Mouse (Mus musculus): ENCODE data around the gene Rnase9.
"Not testable (repeated sequence)": the region's sequence is repeated elsewhere in the genome, so short reads cannot be mapped to it uniquely, and the experiment has no call there.

Gene Rnase9

DNA sequence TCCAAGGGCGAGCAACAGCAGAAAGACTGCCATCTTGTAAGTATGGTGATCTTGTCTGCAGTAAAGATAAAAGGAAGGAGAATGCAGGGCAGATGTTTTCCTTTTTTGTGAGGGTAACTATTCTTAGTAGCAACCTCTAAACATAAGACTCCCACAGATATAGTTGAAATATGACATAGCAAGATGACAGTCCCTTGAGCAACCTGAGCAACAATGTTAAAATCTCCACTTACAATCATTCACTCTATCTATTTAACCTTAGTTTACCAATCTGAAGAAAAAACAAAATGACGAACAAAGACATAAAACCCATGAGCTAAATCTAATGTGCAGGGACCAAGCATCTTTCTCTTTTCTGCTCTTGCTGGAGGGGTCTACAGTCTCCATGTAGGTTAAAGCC lies 8.4 kb upstream of the Rnase9 start, which contains the start of gene Rnase11:
Rnase11 (minus strand) TSS at position 101 of the 400 bp plus-strand sequence.
- DNase-seq (ENCODE audit: low read depth, low spot score): no peak

DNA sequence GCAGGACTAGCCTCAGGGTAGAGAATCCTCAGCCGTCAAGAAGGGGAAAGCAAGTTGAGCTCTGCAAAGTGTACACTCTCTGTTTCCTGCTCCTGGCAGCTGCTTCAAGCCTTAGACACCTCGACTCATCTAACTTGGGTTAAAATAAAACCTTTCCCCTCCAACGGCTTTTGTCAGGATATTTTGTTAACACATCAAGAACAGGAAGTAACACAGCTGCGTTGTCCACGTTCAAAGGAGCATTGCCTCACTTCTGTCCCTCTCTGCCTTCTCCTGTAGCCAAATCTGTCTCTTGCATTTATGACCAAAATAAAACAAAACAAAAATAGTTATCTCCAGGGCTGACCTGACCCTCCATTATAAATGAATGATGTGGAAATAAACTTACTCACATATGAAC lies 6.2 kb upstream of the Rnase9 start:
- DNase-seq (ENCODE audit: low read depth, low spot score): no peak

- DNase-seq (ENCODE audit: low read depth, low spot score): no peak
Observed at GRCm38 (mm10) chr14:51036214-51036613, 5.5 kb downstream of the Rnase9 start.

- no peak for DNase-seq (ENCODE audit: low read depth, low spot score)
Observed at GRCm38 (mm10) chr14:51035206-51035605, 6.5 kb downstream of the Rnase9 start.

DNA sequence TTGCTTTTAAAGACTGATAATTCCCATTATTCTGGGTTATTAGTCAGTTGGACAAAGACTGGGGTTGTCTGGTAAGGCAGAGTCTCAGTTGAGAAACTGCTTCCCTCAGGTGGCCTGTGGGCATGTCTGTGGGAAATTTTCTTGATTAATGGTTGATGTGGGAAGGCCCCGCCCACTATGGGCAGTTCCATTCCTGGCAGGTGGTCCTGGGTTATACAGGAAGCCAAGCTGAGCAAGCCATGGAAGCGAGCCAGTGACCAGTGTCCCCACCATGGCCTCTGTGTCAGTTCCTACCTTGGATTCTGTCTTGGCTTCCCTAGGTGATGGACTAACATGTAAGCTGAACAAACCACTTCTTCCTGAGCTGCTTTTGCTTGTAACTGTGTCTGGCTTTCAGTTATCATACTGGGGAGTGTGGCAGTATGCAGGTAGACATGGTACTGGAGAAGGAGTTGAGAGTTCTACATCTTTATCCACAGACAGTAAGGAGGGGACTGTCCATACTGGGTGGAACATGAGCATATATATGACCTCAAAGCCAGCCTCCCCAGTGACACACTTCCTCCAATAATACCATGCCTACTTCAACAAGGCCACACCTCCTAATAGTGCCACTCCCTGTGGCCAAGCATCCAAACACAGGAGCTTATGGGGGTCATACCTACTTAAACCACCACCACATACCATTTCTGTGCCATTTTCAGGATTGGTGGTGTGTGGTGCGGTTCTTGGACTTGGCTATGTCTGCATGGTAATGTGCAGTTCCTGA lies 14.1 kb downstream of the Rnase9 start:
- DNase-seq (ENCODE audit: low read depth, low spot score): no peak

DNA sequence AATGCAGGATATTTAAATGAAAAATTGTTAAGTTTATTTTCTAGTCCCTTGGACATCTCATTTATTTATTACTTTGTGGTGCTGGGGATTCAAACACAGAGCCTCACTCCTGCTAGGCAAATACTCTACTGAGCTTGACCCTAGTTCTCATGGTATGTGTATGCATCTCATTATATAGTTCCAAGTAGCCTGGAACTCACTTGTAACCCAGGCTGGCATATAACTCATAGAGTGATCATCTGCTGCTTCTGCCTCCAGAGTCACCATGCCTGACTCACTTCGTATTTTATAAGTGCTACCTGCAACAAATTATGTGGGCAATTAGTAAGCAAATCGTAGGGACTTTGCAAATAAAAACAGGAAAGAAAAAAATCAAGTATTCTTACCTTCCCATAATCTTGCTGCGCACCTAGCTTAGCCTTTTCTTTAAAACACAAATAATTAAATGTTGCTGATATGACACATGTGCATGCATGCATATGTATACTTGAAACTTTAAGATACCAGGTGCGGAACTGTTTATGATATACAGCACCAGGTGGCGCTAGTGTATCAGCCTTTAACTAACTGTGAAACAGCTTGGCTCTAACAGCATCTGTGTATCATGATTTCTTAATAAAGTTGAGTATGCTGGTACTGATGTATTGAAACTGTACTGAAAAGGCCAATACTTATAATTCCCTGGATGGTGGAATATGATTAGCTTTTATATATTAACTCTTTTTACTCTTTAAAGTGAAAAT lies 15.1 kb downstream of the Rnase9 start:
- peak; percentile 42 for DNase-seq (ENCODE audit: low read depth, low spot score)

- no peak for DNase-seq (ENCODE audit: low read depth, low spot score)
Observed at GRCm38 (mm10) chr14:51024820-51025219, 16.8 kb downstream of the Rnase9 start.

DNA sequence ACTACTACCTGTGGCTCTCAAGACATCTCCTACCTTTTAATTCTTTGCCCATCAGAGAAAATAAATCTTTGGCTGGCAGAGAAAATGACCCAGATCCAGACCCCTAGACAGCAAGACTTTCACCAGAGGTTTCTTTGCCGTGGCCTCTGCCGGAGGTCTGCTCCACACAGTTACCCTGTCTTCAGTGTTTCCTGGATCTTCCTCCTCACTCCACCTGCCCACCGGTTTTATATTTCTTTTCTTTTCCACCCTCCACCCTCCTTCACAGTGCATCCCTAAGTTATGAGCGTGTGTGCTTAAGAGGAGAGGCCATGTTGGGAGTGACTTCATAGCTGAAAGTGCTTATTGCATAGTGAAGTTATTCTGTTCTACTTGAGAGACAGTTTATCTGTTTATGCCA lies 18.2 kb downstream of the Rnase9 start:
- DNase-seq (ENCODE audit: low read depth, low spot score): no peak

GRCm38 (mm10) chr14:51017256-51017655 lies 24.4 kb downstream of the Rnase9 start:
- DNase-seq (ENCODE audit: low read depth, low spot score): no peak

DNA sequence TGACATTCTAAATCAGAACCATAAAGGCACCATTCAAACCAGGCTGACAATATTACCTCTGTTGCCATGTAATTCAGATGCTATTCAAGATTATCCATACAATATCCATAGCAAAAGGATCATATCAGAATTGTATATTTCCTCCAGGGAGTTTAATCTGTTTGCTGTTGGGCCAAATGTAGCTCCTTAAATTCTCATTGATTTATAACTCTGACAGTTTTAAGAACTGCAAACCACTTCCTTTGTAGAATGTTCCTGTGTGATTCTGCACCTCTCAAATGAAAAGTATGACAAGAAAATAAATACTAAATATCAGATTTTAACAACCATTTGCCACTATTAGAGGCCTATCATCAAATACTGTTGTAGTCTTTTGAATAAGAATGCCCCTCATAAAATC lies 25.9 kb downstream of the Rnase9 start:
- no peak for DNase-seq (ENCODE audit: low read depth, low spot score)

DNA sequence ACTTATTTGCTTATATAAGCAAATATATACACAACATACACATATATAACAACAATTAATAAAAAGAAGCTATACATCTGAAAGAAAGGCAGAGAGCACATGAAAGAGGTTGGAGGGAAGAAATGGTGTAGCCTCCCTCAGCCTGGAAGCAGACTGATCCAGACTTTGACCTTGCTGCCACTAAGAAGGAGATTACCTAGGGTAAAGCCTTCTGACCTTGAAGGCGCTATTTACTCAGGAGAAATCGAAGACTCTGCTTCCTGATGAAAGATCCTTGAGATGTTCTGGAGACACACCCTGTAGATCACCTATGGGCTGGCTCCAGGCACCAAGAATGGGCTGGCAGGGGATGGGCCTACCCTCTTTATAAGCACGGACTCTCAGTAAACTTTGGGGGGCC lies 26.9 kb downstream of the Rnase9 start:
- not testable (repeated sequence) for DNase-seq (ENCODE audit: low read depth, low spot score)

DNA sequence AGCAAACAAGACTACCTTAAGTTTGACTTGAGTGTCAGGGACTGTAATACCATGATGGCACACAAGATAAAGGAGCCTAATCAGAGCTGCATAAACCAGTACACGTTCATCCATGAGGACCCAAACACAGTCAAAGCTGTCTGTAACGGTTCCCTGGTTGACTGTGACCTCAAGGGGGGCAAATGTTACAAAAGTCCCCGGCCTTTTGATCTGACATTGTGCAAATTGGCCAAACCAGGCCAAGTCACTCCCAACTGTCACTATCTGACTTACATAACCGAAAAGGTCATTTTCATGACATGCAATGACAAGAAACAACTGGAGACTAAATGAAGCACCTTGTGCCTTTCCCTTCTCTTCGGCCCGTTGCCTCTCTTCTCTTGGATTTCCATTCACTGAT lies 32.1 kb downstream of the Rnase9 start:
- DNase-seq (ENCODE audit: low read depth, low spot score): no peak

DNA sequence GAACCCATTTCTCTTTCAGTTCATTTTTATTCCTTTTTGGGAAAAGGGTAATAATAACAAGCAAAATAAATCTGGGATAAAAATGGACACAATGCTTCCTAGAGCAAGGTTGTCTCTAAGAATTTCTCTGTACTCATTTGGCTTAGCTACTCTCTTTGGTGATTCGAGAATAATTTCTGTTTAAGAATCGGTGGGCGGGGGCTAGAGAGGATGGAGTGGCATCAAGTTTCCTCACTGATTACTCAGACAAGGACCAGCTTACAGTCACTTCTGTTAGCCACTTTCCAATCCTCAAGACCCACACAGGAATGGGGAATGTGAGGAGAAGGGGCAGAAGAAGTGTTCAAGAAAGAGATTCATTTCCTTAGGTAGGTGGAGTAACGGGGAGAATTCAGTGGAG lies 32.9 kb downstream of the Rnase9 start:
- no peak for DNase-seq (ENCODE audit: low read depth, low spot score)

DNA sequence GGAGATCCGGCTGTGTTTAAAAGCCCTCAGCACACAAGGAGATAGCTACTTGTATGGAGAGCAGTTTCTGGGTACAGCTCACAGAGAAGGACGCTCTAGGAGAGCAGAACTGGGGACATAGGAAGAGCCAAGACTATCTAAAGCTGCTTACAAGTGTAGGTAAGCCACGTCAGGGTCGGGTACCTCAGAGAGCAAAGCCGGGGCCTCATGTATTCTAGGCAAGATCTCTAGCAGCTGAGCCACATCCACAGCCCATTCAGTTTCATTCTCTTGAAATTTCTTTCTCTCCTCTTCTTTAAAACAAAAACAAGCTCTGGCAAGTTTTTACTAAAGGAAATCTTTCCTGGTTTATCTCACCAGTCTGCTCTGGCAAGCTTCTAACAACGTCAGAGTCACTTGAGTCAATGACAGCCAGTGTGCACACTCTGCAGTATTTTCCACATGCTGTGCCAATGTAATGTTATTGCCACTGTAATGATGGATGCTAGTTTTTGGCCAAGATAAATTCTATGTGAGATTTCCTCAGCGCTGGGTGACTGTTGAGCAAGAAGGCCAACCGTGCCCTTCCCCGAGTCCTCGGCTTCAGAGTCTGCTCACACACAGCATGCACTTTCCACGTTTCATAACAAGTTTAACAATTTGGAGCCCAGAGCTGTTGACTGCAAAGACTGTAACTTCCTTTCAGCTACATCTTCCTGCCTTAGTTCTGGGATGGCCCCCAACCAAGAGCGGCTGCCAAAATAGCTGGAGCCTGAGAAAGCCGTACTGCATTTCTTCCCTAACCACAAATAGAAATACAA lies 33.6 kb downstream of the Rnase9 start:
- no peak for DNase-seq (ENCODE audit: low read depth, low spot score)

- no peak for DNase-seq (ENCODE audit: low read depth, low spot score)
Observed at GRCm38 (mm10) chr14:51007152-51007801, 34.4 kb downstream of the Rnase9 start, which contains the start of gene Rnase10. TSS of gene Rnase10 (plus strand) at chr14:51007751.

DNA sequence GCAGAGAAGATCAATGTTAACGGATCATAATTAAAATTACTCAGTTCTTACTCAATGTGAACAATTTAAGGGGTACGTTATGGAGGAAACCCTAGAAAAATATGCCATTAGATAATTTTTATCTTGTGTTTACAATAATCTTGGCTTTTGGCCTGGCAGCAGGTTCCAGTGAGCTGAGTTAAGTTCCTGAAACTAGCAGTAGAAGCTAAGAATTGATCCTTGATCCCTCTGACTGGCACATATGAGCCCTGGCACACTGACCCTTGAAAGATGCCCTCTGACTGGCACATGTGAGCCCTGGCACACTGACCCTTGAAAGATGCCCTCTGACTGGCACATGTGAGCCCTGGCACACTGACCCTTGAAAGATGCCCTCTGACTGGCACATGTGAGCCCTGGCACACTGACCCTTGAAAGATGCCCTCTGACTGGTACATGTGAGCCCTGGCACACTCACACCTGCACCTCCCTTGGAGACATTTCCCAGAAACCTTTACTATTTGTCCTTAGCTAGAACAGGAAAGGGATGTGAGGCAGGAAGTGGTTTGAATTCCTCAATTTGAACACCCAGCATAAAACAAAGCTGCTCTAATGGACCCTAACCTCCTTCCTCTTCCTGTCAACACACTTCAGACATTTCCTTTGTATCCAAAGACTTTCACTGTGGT lies 43.5 kb downstream of the Rnase9 start:
- no peak for DNase-seq (ENCODE audit: low read depth, low spot score)

DNA sequence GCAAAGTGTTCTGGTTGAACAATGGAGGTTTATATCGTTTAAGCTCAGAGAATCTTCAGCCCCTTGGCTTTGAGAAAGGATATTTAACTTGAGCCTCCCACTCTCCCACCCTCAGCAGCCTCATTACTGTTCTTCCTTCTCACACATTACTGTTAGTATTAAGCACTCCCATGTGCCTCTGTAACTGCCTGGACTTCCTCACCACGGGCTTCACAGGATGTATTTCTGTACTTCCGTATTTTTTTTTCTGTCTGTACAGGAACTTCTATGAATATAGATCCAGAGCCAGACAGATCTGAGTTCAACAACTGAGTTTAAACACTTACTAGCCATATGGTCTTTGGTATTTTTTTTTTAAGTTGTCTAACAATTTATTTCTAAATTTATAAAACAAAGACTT lies 44.6 kb downstream of the Rnase9 start:
- DNase-seq (ENCODE audit: low read depth, low spot score): no peak

DNA sequence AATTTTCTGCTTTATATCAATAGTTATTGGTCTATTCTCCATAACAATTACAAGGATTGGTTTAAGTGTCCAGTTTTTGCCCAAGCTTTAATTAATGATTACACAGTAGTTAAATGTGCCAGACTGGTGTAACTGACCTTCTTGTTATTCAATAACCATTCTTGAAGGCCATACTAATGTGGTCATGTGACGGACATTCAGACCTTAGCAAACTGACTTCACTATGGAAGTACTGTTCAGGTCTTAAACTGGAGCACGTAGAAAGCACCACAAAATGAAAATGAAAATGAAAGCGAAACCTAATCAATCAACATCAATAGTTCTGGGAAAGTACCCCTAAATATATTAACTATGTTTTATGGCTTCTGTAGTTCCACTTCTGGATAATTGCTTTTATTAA lies 50.6 kb downstream of the Rnase9 start:
- DNase-seq (ENCODE audit: low read depth, low spot score): no peak
